In the genomic region with DNA sequence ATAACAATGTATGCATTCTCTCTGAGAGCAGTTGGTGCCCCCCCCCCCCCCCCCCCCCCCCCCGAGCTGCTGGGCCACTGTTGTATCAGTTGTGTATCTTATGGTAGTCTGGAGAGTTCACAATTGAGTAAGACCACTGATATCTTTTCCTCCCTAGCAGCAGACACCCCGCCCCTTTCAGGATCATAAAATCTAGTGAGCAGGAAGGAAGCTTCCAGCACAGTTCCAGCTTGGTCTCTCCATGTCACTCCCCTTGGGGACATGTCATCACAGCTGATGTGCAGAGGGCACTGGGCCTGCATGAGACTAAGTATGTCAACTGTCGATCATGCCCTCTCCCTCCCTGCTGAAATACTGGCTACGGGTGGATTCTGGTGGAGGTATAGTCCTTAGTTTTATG, we compare ENCODE assay signal across 17 mouse cellular contexts.
DNase-seq lines count a peak whose midpoint lies in the region; ATAC-seq and TF ChIP-seq lines count a peak whose summit lies in the region.
"Had no signal": no experiment of that assay in that cellular context is flagged by ENCODE, and none has a peak within 500 bp of the region (broad histone marks: within the 10 kb centered on the region; RNA-seq: fewer than 3 reads in every experiment).

No protein-coding gene starts in this region.

- intact Hi-C loops in left cerebral cortex, postnatal 10 days (cut with DNase I) = no loop called here

- H3K9ac ChIP-seq in kidney, postnatal 0 days (ENCODE audit: low read depth, low read length) = no peak overlapping the region
- H3K9ac ChIP-seq in intestine, embryonic 15.5 days = no peak overlapping the region
- H3K9ac ChIP-seq: embryonic facial prominence, embryonic 12.5 days; forebrain, embryonic 15.5 days; hindbrain, embryonic 12.5 days had no signal

- no peaks in the 10 kb centered on the region for H3K36me3 ChIP-seq in kidney, postnatal 0 days (ENCODE audit: insufficient read depth, low read length)
- no peaks in the 10 kb centered on the region for H3K36me3 ChIP-seq in intestine, embryonic 15.5 days
- H3K36me3 ChIP-seq: embryonic facial prominence, embryonic 12.5 days; forebrain, embryonic 15.5 days; heart, embryonic 10.5 days; hindbrain, embryonic 12.5 days had no signal

- 48% methylated on average over 3 of the region's 4 CpGs for WGBS in kidney, postnatal 0 days
- 66% methylated on average over 3 of the region's 4 CpGs for WGBS in intestine, embryonic 15.5 days

- no peak overlapping the region for H3K27ac ChIP-seq in kidney, postnatal 0 days
- H3K27ac ChIP-seq in intestine, embryonic 15.5 days = no peak overlapping the region
- H3K27ac ChIP-seq: embryonic facial prominence, embryonic 12.5 days; heart, embryonic 10.5 days; hindbrain, embryonic 12.5 days had no signal

- H3K9me3 ChIP-seq in kidney, postnatal 0 days (replicated peaks; ENCODE audit: low read length) = no peaks in the 10 kb centered on the region
- H3K9me3 ChIP-seq in intestine, embryonic 15.5 days = no peaks in the 10 kb centered on the region
- H3K9me3 ChIP-seq: embryonic facial prominence, embryonic 12.5 days; forebrain, embryonic 15.5 days; heart, embryonic 10.5 days; hindbrain, embryonic 12.5 days had no signal

- no peak for ATAC-seq in kidney, postnatal 0 days (replicated peaks; ENCODE audit: low FRiP score, low read depth)
- peak; percentile 77; the same call in 1 of the 2 replicates for ATAC-seq in intestine, embryonic 15.5 days
- ATAC-seq: forebrain, embryonic 15.5 days had no signal

- no peak overlapping the region for H3K4me2 ChIP-seq in kidney, postnatal 0 days (ENCODE audit: low read length)
- H3K4me2 ChIP-seq in intestine, embryonic 15.5 days (replicated peaks) = no peak overlapping the region
- H3K4me2 ChIP-seq: embryonic facial prominence, embryonic 12.5 days; forebrain, embryonic 15.5 days; hindbrain, embryonic 12.5 days had no signal

- peak; percentile 58 for DNase-seq in kidney, postnatal 0 days (ENCODE audit: low spot score)
- no peak for DNase-seq in kidney, postnatal 4 days
- peak; percentile 36 for DNase-seq in retina, postnatal 1 day
- DNase-seq in retina, embryonic 14.5 days (ENCODE audit: low spot score) = no peak
- DNase-seq in left cerebral cortex, postnatal 10 days (ENCODE audit: extremely low spot score in 1 of 2, low spot score in 2 of 2) = no peak
- no peak for DNase-seq in adrenal gland, postnatal 14 days
- DNase-seq: adrenal gland, postnatal 10 days; cerebellum, adult 11-12 months; cerebellum, adult 9-10 months; cerebellum, postnatal 25 days; heart, postnatal 10 days; heart, postnatal 4 days had no signal

- H3K4me1 ChIP-seq in kidney, postnatal 0 days (replicated peaks; ENCODE audit: insufficient read depth, low read length) = no peaks in the 10 kb centered on the region
- H3K4me1 ChIP-seq in intestine, embryonic 15.5 days (replicated peaks) = no peaks in the 10 kb centered on the region
- H3K4me1 ChIP-seq: heart, embryonic 10.5 days had no signal

- TF ChIP-seq CTCF in kidney, postnatal 0 days (IDR thresholded peaks at IDR 0.05; ENCODE audit: low read depth) = no peak

- no peak overlapping the region for H3K4me3 ChIP-seq in kidney, postnatal 0 days (replicated peaks; ENCODE audit: low read depth, low read length)
- H3K4me3 ChIP-seq in intestine, embryonic 15.5 days (replicated peaks) = no peak overlapping the region
- H3K4me3 ChIP-seq: embryonic facial prominence, embryonic 12.5 days; forebrain, embryonic 15.5 days; heart, embryonic 10.5 days; hindbrain, embryonic 12.5 days had no signal

- H3K27me3 ChIP-seq in kidney, postnatal 0 days (ENCODE audit: insufficient read depth, low read length) = no peaks in the 10 kb centered on the region
- H3K27me3 ChIP-seq in intestine, embryonic 15.5 days (replicated peaks) = no peaks in the 10 kb centered on the region
- H3K27me3 ChIP-seq: embryonic facial prominence, embryonic 12.5 days; forebrain, embryonic 15.5 days had no signal

Comparison
In these comparisons a context has a peak if more than half of its experiments do, and no peak if none do; other contexts are left out.
1. DNase-seq: peak in kidney, postnatal 0 days (single experiment) and retina, postnatal 1 day (single experiment); none in kidney, postnatal 4 days (0 of 2), retina, embryonic 14.5 days (single experiment), left cerebral cortex, postnatal 10 days (0 of 2) and adrenal gland, postnatal 14 days (single experiment).